Mouse (Mus musculus): Measurements from ENCODE around the gene Lamtor4. TPM values are rescaled to one million over a fixed set of nuclear protein-coding genes. Genes with fewer than 3 reads are reported as not detected.

Gene Lamtor4
- polyA plus RNA-seq, 1 experiment = 2.3 TPM

- H3K4me1 ChIP-seq (ENCODE audit: control insufficient read depth) = peaks cover 24% of the 10 kb centered on the region
- H3K36me3 ChIP-seq (ENCODE audit: control insufficient read depth) = peaks cover 5% of the 10 kb centered on the region; the same call in 1 of the 2 replicates
- H3K4me3 ChIP-seq (replicated peaks) = peak within 1 kb of the TSS; percentile 62
- peaks cover 7% of the 10 kb centered on the region for H3K9me3 ChIP-seq (ENCODE audit: control insufficient read depth, low read length)
- peaks cover 26% of the 10 kb centered on the region for H3K27me3 ChIP-seq (ENCODE audit: control insufficient read depth)
- TF ChIP-seq GATA1 (IDR thresholded peaks at IDR 0.05; ENCODE audit: low read length) = no peak
- no peak for TF ChIP-seq TAL1 (IDR thresholded peaks at IDR 0.05; ENCODE audit: low read length)
Measured at GRCm38 (mm10) chr5:138279585-138280424, 24.5 kb downstream of the Lamtor4 start, which contains the start of the genes Gm43720, Gpc2 and Stag3. TSS of gene Gm43720 (minus strand) at chr5:138279958. TSS of gene Gpc2 (minus strand) at chr5:138280005. TSS of gene Stag3 (plus strand) at chr5:138280240.

- TF ChIP-seq TAL1 (IDR thresholded peaks at IDR 0.05; ENCODE audit: low read length) (no peak), GATA1 (IDR thresholded peaks at IDR 0.05; ENCODE audit: low read length) (no peak)
- peaks cover 22% of the 10 kb centered on the region for H3K27me3 ChIP-seq (ENCODE audit: control insufficient read depth)
- H3K4me1 ChIP-seq (ENCODE audit: control insufficient read depth) = peaks cover 24% of the 10 kb centered on the region
- H3K4me3 ChIP-seq (replicated peaks) = peak overlapping the region; percentile 62
- peaks cover 5% of the 10 kb centered on the region; the same call in 1 of the 2 replicates for H3K36me3 ChIP-seq (ENCODE audit: control insufficient read depth)
- peaks cover 7% of the 10 kb centered on the region for H3K9me3 ChIP-seq (ENCODE audit: control insufficient read depth, low read length)
Measured at GRCm38 (mm10) chr5:138280425-138280768, 25.1 kb downstream of the Lamtor4 start.

GRCm38 (mm10) chr5:138280829-138281228, 25.5 kb downstream of the Lamtor4 start:
- peak overlapping the region; percentile 62 for H3K4me3 ChIP-seq (replicated peaks)

GRCm38 (mm10) chr5:138281798-138282197, 26.5 kb downstream of the Lamtor4 start:
- H3K27me3 ChIP-seq (ENCODE audit: control insufficient read depth) = peaks cover 16% of the 10 kb centered on the region
- H3K4me3 ChIP-seq (replicated peaks) = peak overlapping the region; percentile 62
- H3K4me1 ChIP-seq (ENCODE audit: control insufficient read depth) = peaks cover 24% of the 10 kb centered on the region
- TF ChIP-seq TAL1 (IDR thresholded peaks at IDR 0.05; ENCODE audit: low read length) = no peak
- TF ChIP-seq GATA1 (IDR thresholded peaks at IDR 0.05; ENCODE audit: low read length) = no peak
- peaks cover 7% of the 10 kb centered on the region for H3K9me3 ChIP-seq (ENCODE audit: control insufficient read depth, low read length)
- H3K36me3 ChIP-seq (ENCODE audit: control insufficient read depth) = peaks cover 5% of the 10 kb centered on the region; the same call in 1 of the 2 replicates

More at GRCm38 (mm10) chr5:138280829-138281228, 25.5 kb downstream of the Lamtor4 start:
- peaks cover 7% of the 10 kb centered on the region for H3K9me3 ChIP-seq (ENCODE audit: control insufficient read depth, low read length)
- peaks cover 24% of the 10 kb centered on the region for H3K4me1 ChIP-seq (ENCODE audit: control insufficient read depth)
- H3K27me3 ChIP-seq (ENCODE audit: control insufficient read depth) = peaks cover 17% of the 10 kb centered on the region
- TF ChIP-seq TAL1 (IDR thresholded peaks at IDR 0.05; ENCODE audit: low read length) (no peak), GATA1 (IDR thresholded peaks at IDR 0.05; ENCODE audit: low read length) (no peak)
- H3K36me3 ChIP-seq (ENCODE audit: control insufficient read depth) = peaks cover 5% of the 10 kb centered on the region; the same call in 1 of the 2 replicates

GRCm38 (mm10) chr5:138283540-138283939, 28.3 kb downstream of the Lamtor4 start:
- Histone ChIP-seq H3K9me3 (ENCODE audit: control insufficient read depth, low read length) (peaks cover 7% of the 10 kb centered on the region), H3K27me3 (ENCODE audit: control insufficient read depth) (peaks cover 16% of the 10 kb centered on the region), H3K4me3 (replicated peaks) (no peak overlapping the region), H3K4me1 (ENCODE audit: control insufficient read depth) (peaks cover 24% of the 10 kb centered on the region), H3K36me3 (ENCODE audit: control insufficient read depth) (peaks cover 5% of the 10 kb centered on the region; the same call in 1 of the 2 replicates)
- no peak for TF ChIP-seq TAL1 (IDR thresholded peaks at IDR 0.05; ENCODE audit: low read length)
- no peak for TF ChIP-seq GATA1 (IDR thresholded peaks at IDR 0.05; ENCODE audit: low read length)

- no peak overlapping the region for H3K4me3 ChIP-seq (replicated peaks)
- no peak for TF ChIP-seq GATA1 (IDR thresholded peaks at IDR 0.05; ENCODE audit: low read length)
- no peak for TF ChIP-seq TAL1 (IDR thresholded peaks at IDR 0.05; ENCODE audit: low read length)
- H3K9me3 ChIP-seq (ENCODE audit: control insufficient read depth, low read length) = no peaks in the 10 kb centered on the region
- peaks cover 14% of the 10 kb centered on the region for H3K36me3 ChIP-seq (ENCODE audit: control insufficient read depth)
- H3K27me3 ChIP-seq (ENCODE audit: control insufficient read depth) = no peaks in the 10 kb centered on the region
- no peaks in the 10 kb centered on the region; the same call in 1 of the 2 replicates for H3K4me1 ChIP-seq (ENCODE audit: control insufficient read depth)
Measured at GRCm38 (mm10) chr5:138287861-138288260, 32.6 kb downstream of the Lamtor4 start.

GRCm38 (mm10) chr5:138291638-138292037, 36.4 kb downstream of the Lamtor4 start:
- TF ChIP-seq TAL1 (IDR thresholded peaks at IDR 0.05; ENCODE audit: low read length) = no peak
- no peak for TF ChIP-seq GATA1 (IDR thresholded peaks at IDR 0.05; ENCODE audit: low read length)
- no peaks in the 10 kb centered on the region for H3K27me3 ChIP-seq (ENCODE audit: control insufficient read depth)

GRCm38 (mm10) chr5:138294158-138294557, 38.9 kb downstream of the Lamtor4 start:
- H3K4me1 ChIP-seq (ENCODE audit: control insufficient read depth) = no peaks in the 10 kb centered on the region; the same call in 1 of the 2 replicates
- H3K27me3 ChIP-seq (ENCODE audit: control insufficient read depth) = no peaks in the 10 kb centered on the region
- TF ChIP-seq TAL1 (IDR thresholded peaks at IDR 0.05; ENCODE audit: low read length) = no peak
- TF ChIP-seq GATA1 (IDR thresholded peaks at IDR 0.05; ENCODE audit: low read length) = no peak
- no peak overlapping the region for H3K4me3 ChIP-seq (replicated peaks)
- H3K36me3 ChIP-seq (ENCODE audit: control insufficient read depth) = peaks cover 31% of the 10 kb centered on the region
- H3K9me3 ChIP-seq (ENCODE audit: control insufficient read depth, low read length) = no peaks in the 10 kb centered on the region

More at GRCm38 (mm10) chr5:138291638-138292037, 36.4 kb downstream of the Lamtor4 start:
- peaks cover 14% of the 10 kb centered on the region for H3K36me3 ChIP-seq (ENCODE audit: control insufficient read depth)
- no peaks in the 10 kb centered on the region for H3K9me3 ChIP-seq (ENCODE audit: control insufficient read depth, low read length)
- H3K4me1 ChIP-seq (ENCODE audit: control insufficient read depth) = no peaks in the 10 kb centered on the region
- no peak overlapping the region for H3K4me3 ChIP-seq (replicated peaks)

- Histone ChIP-seq H3K4me1 (ENCODE audit: control insufficient read depth) (no peaks in the 10 kb centered on the region; the same call in 1 of the 2 replicates), H3K27me3 (ENCODE audit: control insufficient read depth) (no peaks in the 10 kb centered on the region), H3K4me3 (replicated peaks) (no peak overlapping the region), H3K9me3 (ENCODE audit: control insufficient read depth, low read length) (no peaks in the 10 kb centered on the region), H3K36me3 (ENCODE audit: control insufficient read depth) (peaks cover 51% of the 10 kb centered on the region)
- no peak for TF ChIP-seq GATA1 (IDR thresholded peaks at IDR 0.05; ENCODE audit: low read length)
- TF ChIP-seq TAL1 (IDR thresholded peaks at IDR 0.05; ENCODE audit: low read length) = no peak
Measured at GRCm38 (mm10) chr5:138299613-138300012, 44.3 kb downstream of the Lamtor4 start.

Other genes starting within 250 kb of the Lamtor4 start
- 0.02 TPM in 1 of 2 replicates, not detected in the other for gene Smok3a, start 234.2 kb upstream of the Lamtor4 start, polyA plus RNA-seq (2012)
- not detected in 2 replicates for gene Smok3b, start 234.1 kb upstream of the Lamtor4 start, polyA plus RNA-seq (2012)
- gene Smok3c, start 202.3 kb upstream of the Lamtor4 start, polyA plus RNA-seq (2012) = not detected in 2 replicates
- 0.01 and 0.02 TPM in 2 replicates for gene Zkscan1, start 170.4 kb upstream of the Lamtor4 start, polyA plus RNA-seq (2012)
- 0.10 and 0.11 TPM in 2 replicates for gene Zscan21, start 138.6 kb upstream of the Lamtor4 start, polyA plus RNA-seq (2012)
- 0.01 and 0.04 TPM in 2 replicates for gene Zfp113, start 99.7 kb upstream of the Lamtor4 start, polyA plus RNA-seq (2012)
- 8.2 and 11.5 TPM in 2 replicates for gene Cops6, start 94.4 kb upstream of the Lamtor4 start, polyA plus RNA-seq (2012)
- 1.1 and 1.7 TPM in 2 replicates for gene Ap4m1, start 83.5 kb upstream of the Lamtor4 start, polyA plus RNA-seq (2012)
- 7.1 and 11.5 TPM in 2 replicates for gene Mcm7, start 83.1 kb upstream of the Lamtor4 start, polyA plus RNA-seq (2012)
- gene Taf6, start 68.0 kb upstream of the Lamtor4 start, polyA plus RNA-seq (2012) = 2.8 and 3.9 TPM in 2 replicates
- gene Cnpy4, start 68.0 kb upstream of the Lamtor4 start, polyA plus RNA-seq (2012) = 0.28 and 0.30 TPM in 2 replicates
- gene Mblac1, start 61.2 kb upstream of the Lamtor4 start, polyA plus RNA-seq (2012) = 0.12 and 0.31 TPM in 2 replicates
- gene Nxpe5, start 29.6 kb upstream of the Lamtor4 start, polyA plus RNA-seq (2012) = not detected in 2 replicates
- gene BC037034, start 8.6 kb downstream of the Lamtor4 start, polyA plus RNA-seq (2012) = 2.4 and 2.9 TPM in 2 replicates
- not detected in 2 replicates for gene Gal3st4, start 17.4 kb downstream of the Lamtor4 start, polyA plus RNA-seq (2012)
- gene Gm43720, start 24.5 kb downstream of the Lamtor4 start, polyA plus RNA-seq (2012) = not detected in 2 replicates
- gene Gpc2, start 24.5 kb downstream of the Lamtor4 start, polyA plus RNA-seq (2012) = 0.06 and 0.07 TPM in 2 replicates
- gene Stag3, start 24.8 kb downstream of the Lamtor4 start, polyA plus RNA-seq (2012) = 3.2 and 4.9 TPM in 2 replicates
- gene Pvrig, start 86.5 kb downstream of the Lamtor4 start, polyA plus RNA-seq (2012) = not detected in 2 replicates
- gene Zfp157, start 186.0 kb downstream of the Lamtor4 start, polyA plus RNA-seq (2012) = 0.01 TPM in 1 of 2 replicates, not detected in the other